Mouse (Mus musculus) lung, adult 2 months (tissue): ENCODE measurements around the gene Gm10153. TPM values are rescaled to one million over a fixed set of nuclear protein-coding genes. Genes with fewer than 3 reads are reported as not detected.
"Not testable (repeated sequence)": the region's sequence is repeated elsewhere in the genome, so short reads cannot be mapped to it uniquely, and the experiment has no call there.

Experiments used
- DNase-seq: peaks from one replicate; pipeline ENCODE4 v3.0.0; 2022
- H3K4me1 ChIP-seq: fragments of 200-500 bp; 2 replicates; pipeline ENCODE4 v1.6.1; 2011; ENCODE audit warnings: low read length; ENCODE audit not compliant: control insufficient read depth, insufficient read depth
- H3K4me3 ChIP-seq: fragments of 200-500 bp; replicated peaks from 2 replicates; pipeline ENCODE3; 2011; ENCODE audit warnings: low read depth, mild to moderate bottlenecking, control low read depth, low read length; ENCODE audit errors: extremely low read depth
- CTCF ChIP-seq: fragments of 200-500 bp; IDR thresholded peaks from 2 replicates; pipeline ENCODE4 v1.5.1; 2011; ENCODE audit warnings: mild to moderate bottlenecking, low read length, control low read depth; ENCODE audit not compliant: insufficient read depth
- POLR2A ChIP-seq: fragments of 200-500 bp; IDR thresholded peaks from 2 replicates; pipeline ENCODE4 v1.6.1; 2011; ENCODE audit warnings: low read depth, mild to moderate bottlenecking, control low read depth, low read length, borderline replicate concordance; ENCODE audit errors: extremely low read depth
- WGBS: fragments of 180-500 bp; shearing (Covaris S2); methylation state at CpG from one replicate; pipeline ENCODE4 v1.1.7; 2018; 5-methylcytosine and 5-hydroxymethylcytosine counted together
- polyA plus RNA-seq: library from polyadenylated mRNA; depleted of rRNA; stranded (reverse); fragments of >200 nt; gene quantifications from 2 replicates; pipeline ENCODE4 v1.2.3, GENCODE M21; 2012; rRNA removed

Gm10153 gene
- polyA plus RNA-seq, 1 experiment, result not detected

DNA sequence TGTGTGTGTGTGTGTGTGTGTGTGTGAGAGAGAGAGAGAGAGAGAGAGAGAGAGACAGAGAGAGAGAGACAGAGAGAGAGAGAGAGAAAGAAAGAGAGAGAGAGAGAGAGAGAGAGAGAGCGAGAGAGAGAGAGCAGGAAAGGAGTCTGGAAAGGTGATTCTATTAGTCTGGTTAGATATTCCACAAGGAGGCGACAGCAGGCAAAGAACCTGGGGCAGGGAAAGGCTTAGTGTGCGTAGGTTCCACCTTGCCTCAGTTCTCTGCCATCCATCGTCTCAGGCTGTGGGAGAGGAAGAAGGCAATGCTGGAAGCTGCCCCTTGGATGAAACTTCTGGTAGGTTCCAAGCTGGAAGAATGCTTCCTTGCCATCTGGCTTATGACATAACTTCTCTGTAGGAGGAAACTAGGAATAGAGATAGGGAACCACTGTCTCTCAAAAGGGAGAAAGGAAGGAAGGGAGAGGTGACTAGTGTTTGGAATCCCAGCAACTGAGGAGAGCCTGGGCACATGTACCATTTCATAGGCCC, 44.7 kb downstream of the Gm10153 start:
- TF ChIP-seq POLR2A, result no peak
- no peak for TF ChIP-seq CTCF
- Histone ChIP-seq H3K4me3 (no peak overlapping the region), H3K4me1 (no peaks in the 10 kb centered on the region)
- 46% methylated on average over 4 of the region's 4 CpGs for WGBS
- no peak for DNase-seq

DNA sequence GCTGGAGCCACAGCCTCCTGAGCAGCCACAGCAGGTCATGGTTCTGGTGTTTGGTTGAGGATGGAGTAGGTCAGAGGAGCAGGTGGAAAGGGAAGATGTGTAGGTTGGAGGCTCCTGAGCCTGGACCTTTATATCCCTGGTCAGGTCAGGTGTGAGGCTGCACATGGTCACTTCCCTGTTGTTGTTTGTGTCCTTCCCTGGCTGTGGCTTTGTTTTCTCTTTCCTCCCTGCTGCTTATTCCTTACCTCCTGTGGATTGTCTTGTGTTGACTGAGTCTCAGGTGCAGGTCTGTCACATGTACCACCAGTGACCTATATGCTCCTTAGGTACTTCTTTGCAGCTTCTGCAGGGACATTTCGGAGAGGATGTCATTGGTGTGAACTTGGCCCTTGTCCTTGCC, 45.7 kb downstream of the Gm10153 start, which contains the start of gene Gm45337:
Gene Gm45337 (minus strand): TSS at position 101 of the 400 bp plus-strand sequence.
- DNase-seq, result no peak
- Histone ChIP-seq H3K4me3 (no peak within 1 kb of the TSS), H3K4me1 (no peaks in the 10 kb centered on the region)
- 53% methylated on average over 1 of the region's 1 CpGs for WGBS
- TF ChIP-seq CTCF (no peak), POLR2A (no peak)

DNA sequence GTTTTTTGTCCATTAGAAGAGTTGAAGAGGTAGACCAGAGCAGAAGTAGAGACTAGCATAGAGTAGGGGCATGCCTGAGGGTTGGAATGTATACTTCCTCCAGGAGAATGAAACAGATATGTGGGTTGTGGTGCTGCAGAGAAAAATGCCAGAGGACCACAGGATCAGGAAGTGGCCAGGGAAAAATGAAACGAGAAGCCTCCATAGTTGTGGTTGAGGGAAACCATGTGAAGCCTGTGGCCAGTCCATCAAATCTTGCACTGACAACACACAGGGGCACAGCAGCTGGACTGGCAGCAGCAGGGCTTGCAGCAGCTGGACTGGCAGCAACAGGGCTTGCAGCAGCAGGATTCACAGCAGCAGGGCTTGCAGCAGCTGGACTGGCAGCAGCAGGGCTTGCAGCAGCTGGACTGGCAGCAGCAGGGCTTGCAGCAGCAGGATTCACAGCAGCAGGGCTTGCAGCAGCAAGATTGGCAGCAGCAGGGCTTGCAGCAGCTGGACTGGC, 46.6 kb downstream of the Gm10153 start:
- WGBS, result 24% methylated on average over 1 of the region's 1 CpGs
- not testable (repeated sequence) for H3K4me3 ChIP-seq, DNase-seq, H3K4me1 ChIP-seq

DNA sequence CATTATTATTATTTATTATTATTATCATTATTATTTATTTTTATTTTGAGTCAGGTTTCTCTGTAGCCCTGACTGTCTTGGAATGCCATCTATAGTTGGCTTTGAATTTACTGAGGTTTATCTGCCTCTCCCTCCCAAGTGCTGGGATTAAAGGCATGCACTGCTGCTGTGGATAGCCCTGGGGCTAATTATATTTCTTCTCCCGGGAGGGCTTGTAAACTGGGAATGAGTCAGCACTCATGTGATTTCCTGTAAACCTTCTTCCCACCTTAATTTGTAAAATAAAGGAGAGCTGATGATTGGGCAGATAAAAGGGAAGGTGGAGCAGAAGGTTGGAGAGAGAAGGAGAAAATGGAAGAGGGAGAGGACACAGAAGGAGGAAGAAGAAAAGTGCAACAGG, 49.5 kb downstream of the Gm10153 start:
- 7% methylated on average over 1 of the region's 1 CpGs for WGBS
- TF ChIP-seq POLR2A, result no peak
- no peak for TF ChIP-seq CTCF
- no peak for DNase-seq
- Histone ChIP-seq H3K4me1 (no peaks in the 10 kb centered on the region), H3K4me3 (no peak overlapping the region)

Other genes with a start within 250 kb of the Gm10153 start
- 0.31 and 0.41 TPM in 2 replicates for gene Brsk2, start 240.6 kb downstream of the Gm10153 start, polyA plus RNA-seq
- 40.6 and 54.0 TPM in 2 replicates for gene Mob2, start 129.3 kb downstream of the Gm10153 start, polyA plus RNA-seq
- 30.1 and 33.3 TPM in 2 replicates for gene Dusp8, start 94.5 kb downstream of the Gm10153 start, polyA plus RNA-seq
- not detected in 2 replicates for gene Gm45618, start 69.7 kb downstream of the Gm10153 start, polyA plus RNA-seq
- not detected in 2 replicates for gene Gm39115, start 54.4 kb downstream of the Gm10153 start, polyA plus RNA-seq
- not detected in 2 replicates for gene Gm45337, start 45.8 kb downstream of the Gm10153 start, polyA plus RNA-seq
- not detected in 2 replicates for gene Gm29735, start 33.3 kb downstream of the Gm10153 start, polyA plus RNA-seq
- gene Gm4553, start 24.6 kb downstream of the Gm10153 start, polyA plus RNA-seq, result not detected in 2 replicates
- not detected in 2 replicates for gene Krtap5-2, start 14.4 kb downstream of the Gm10153 start, polyA plus RNA-seq
- gene Krtap5-3, start 11.0 kb upstream of the Gm10153 start, polyA plus RNA-seq, result not detected in 2 replicates
- gene Gm7579, start 21.5 kb upstream of the Gm10153 start, polyA plus RNA-seq, result not detected in 2 replicates
- gene Krtap5-5, start 39.6 kb upstream of the Gm10153 start, polyA plus RNA-seq, result 0.28 and 0.30 TPM in 2 replicates
- not detected in 2 replicates for gene Gm40460, start 50.7 kb upstream of the Gm10153 start, polyA plus RNA-seq
- gene Gm2431, start 68.0 kb upstream of the Gm10153 start, polyA plus RNA-seq, result not detected in 2 replicates
- not detected in 2 replicates for gene Gm4559, start 84.0 kb upstream of the Gm10153 start, polyA plus RNA-seq
- not detected in 2 replicates for gene Krtap5-1, start 106.7 kb upstream of the Gm10153 start, polyA plus RNA-seq
- gene Krtap5-4, start 113.2 kb upstream of the Gm10153 start, polyA plus RNA-seq, result not detected in 2 replicates
- gene Ifitm10, start 183.4 kb upstream of the Gm10153 start, polyA plus RNA-seq, result 48.5 and 49.1 TPM in 2 replicates
- gene Gm49369, start 192.3 kb upstream of the Gm10153 start, polyA plus RNA-seq, result 0.24 TPM in 1 of 2 replicates, not detected in the other
- gene Ctsd, start 197.6 kb upstream of the Gm10153 start, polyA plus RNA-seq, result 689 and 921 TPM in 2 replicates
- gene Syt8, start 244.5 kb upstream of the Gm10153 start, polyA plus RNA-seq, result 0.19 and 8.6 TPM in 2 replicates